Mouse (Mus musculus) midbrain, embryonic 13.5 days (tissue): Measurements from ENCODE around the gene N4bp1. TPM values are rescaled to one million over a fixed set of nuclear protein-coding genes. Genes with fewer than 3 reads are reported as not detected.

Source experiments
- ATAC-seq: fragments of 200-750 bp; cut with Nextera tagmentation; 2 replicates; pipeline ENCODE4 v1.8.0; 2017; ENCODE audit warnings: mild to moderate bottlenecking, moderate TSS enrichment, moderate library complexity
- H3K27ac ChIP-seq: fragments of 300-500 bp; sonication (generic); 2 replicates; pipeline ENCODE4 v1.5.1; 2015; ENCODE audit warnings: inconsistent platforms, mild to moderate bottlenecking, moderate library complexity
- H3K27me3 ChIP-seq: fragments of 300-500 bp; sonication (generic); 2 replicates; pipeline ENCODE4 v1.6.1; 2015; ENCODE audit warnings: mild to moderate bottlenecking, inconsistent platforms
- H3K36me3 ChIP-seq: fragments of 300-500 bp; sonication (generic); 2 replicates; pipeline ENCODE4 v1.6.1; 2015; ENCODE audit warnings: mild to moderate bottlenecking, inconsistent platforms
- H3K4me1 ChIP-seq: fragments of 300-500 bp; sonication (generic); replicated peaks from 2 replicates; pipeline ENCODE4 v1.6.1; 2015; ENCODE audit warnings: inconsistent platforms
- H3K4me2 ChIP-seq: fragments of 300-500 bp; sonication (generic); replicated peaks from 2 replicates; pipeline ENCODE4 v1.6.1; 2015; ENCODE audit warnings: moderate library complexity, mild to moderate bottlenecking, inconsistent platforms
- H3K4me3 ChIP-seq: fragments of 300-500 bp; sonication (generic); replicated peaks from 2 replicates; pipeline ENCODE4 v1.5.1; 2015; ENCODE audit warnings: mild to moderate bottlenecking, inconsistent platforms
- H3K9ac ChIP-seq: fragments of 300-500 bp; sonication (generic); replicated peaks from 2 replicates; pipeline ENCODE4 v1.6.1; 2015; ENCODE audit warnings: mild to moderate bottlenecking, inconsistent platforms
- H3K9me3 ChIP-seq: fragments of 300-500 bp; sonication (generic); 2 replicates; pipeline ENCODE4 v1.6.1; 2016; ENCODE audit warnings: mild to moderate bottlenecking, inconsistent platforms
- WGBS: fragments of 180-500 bp; shearing (Covaris S2); methylation state at CpG from one replicate; pipeline ENCODE4 v1.1.7; 2015; 5-methylcytosine and 5-hydroxymethylcytosine counted together
- polyA plus RNA-seq: library from polyadenylated mRNA; unstranded; fragments of >200 nt; fragmentation: Nextera tagmentation; extraction: Ambion mirVana; gene quantifications from 2 replicates; pipeline ENCODE4 v1.2.1, GENCODE M21; 2015

N4bp1 gene
- polyA plus RNA-seq, 1 experiment from 2014 or later, result 11.4 TPM

DNA sequence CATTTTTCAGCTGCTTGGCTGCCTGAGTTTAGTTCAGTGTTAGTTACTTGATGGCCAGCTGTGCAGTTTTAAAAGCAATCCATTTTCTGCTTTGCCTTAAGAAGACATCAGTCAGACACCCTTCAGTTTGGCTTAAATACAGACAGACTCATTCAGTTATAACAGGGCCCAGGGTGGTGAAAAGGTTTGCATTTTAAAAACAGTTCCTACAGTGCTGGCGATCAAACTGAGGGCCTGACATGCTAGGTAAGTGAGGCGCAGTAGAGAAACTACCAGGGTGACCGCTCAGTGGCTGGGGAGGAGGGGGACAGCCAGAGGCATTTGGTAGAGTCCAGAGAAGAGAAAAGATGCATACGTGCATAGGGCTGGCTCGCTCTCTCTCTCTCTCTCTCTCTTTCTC lies 36.2 kb downstream of the N4bp1 start:
- Histone ChIP-seq H3K36me3 (peaks cover 51% of the 10 kb centered on the region), H3K9ac (no peak overlapping the region), H3K27me3 (no peaks in the 10 kb centered on the region), H3K4me2 (no peak overlapping the region), H3K9me3 (no peaks in the 10 kb centered on the region), H3K4me1 (peaks cover 14% of the 10 kb centered on the region), H3K4me3 (no peak overlapping the region), H3K27ac (no peak overlapping the region)
- no peak for ATAC-seq
- WGBS, result 89% methylated on average over 5 of the region's 5 CpGs

DNA sequence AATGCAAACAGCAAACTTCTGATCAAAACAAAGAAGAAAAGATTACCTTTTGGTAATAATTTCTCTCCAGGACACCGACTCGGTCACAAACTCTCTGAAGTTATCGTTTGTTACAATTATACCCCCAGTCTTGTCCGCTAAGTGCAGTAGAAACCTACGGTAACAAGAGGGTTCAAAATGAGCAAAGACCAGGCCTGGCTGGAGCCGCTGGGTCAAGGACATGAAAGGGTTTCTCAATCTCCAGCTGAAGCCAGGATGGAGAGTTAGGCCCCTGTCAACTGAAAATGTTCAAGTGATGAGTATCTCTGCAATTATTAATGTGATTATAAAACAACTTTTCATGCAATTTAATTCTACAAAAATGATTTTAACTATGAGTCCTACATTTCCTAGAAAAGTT lies 36.7 kb downstream of the N4bp1 start:
- Histone ChIP-seq H3K4me2 (no peak overlapping the region), H3K36me3 (peaks cover 55% of the 10 kb centered on the region), H3K4me1 (peaks cover 14% of the 10 kb centered on the region), H3K27me3 (no peaks in the 10 kb centered on the region), H3K9me3 (no peaks in the 10 kb centered on the region), H3K9ac (no peak overlapping the region), H3K4me3 (no peak overlapping the region), H3K27ac (no peak overlapping the region)
- no peak for ATAC-seq
- 92% methylated on average over 6 of the region's 6 CpGs for WGBS

DNA sequence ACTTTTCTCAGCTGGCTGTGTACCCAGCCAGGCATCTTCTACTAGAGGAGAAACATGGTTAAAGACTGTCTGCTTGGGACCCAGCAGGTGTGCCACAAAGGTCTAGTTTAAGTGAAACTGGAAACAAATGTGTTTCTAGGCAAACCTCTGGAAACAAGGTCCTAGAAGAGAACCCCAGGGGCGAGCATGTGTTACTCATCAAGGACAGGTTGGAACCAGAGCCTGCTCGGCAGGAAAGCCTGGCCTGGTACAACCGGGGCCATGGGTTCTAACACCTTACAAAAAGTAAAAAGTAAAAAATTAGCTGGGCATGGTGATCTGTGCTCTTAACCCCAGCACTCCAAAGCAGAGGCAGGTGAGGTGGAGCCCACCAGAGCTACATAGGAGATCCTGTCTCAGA lies 38.0 kb downstream of the N4bp1 start:
- peaks cover 3% of the 10 kb centered on the region for H3K4me1 ChIP-seq
- no peak overlapping the region for H3K4me2 ChIP-seq
- no peak for ATAC-seq
- H3K9ac ChIP-seq, result no peak overlapping the region
- H3K36me3 ChIP-seq, result peaks cover 69% of the 10 kb centered on the region
- H3K4me3 ChIP-seq, result no peak overlapping the region
- no peaks in the 10 kb centered on the region for H3K27me3 ChIP-seq
- no peaks in the 10 kb centered on the region for H3K9me3 ChIP-seq
- 85% methylated on average over 3 of the region's 3 CpGs for WGBS
- no peak overlapping the region for H3K27ac ChIP-seq

DNA sequence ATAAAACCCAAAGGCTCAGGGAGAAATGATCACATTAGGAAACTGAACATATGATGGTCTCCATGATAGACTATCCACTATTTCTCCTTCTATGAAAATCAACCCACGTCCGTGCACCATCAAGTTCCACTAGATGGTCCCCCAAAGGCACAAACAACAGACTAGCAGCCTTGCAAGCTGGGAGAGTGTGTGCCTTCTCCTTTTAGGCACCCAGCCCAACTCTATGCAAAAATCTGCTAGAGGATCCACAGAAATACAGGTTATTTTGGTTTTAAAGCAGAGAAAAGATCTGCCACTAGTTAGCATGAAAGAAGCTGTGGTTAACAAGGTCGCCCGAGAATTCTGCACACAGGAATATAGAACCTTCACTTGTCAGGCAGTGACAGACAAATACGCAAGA lies 39.2 kb downstream of the N4bp1 start:
- ATAC-seq, result no peak
- H3K4me2 ChIP-seq, result no peak overlapping the region
- peaks cover 78% of the 10 kb centered on the region for H3K36me3 ChIP-seq
- H3K4me1 ChIP-seq, result no peaks in the 10 kb centered on the region
- no peak overlapping the region for H3K27ac ChIP-seq
- no peaks in the 10 kb centered on the region for H3K9me3 ChIP-seq
- 90% methylated on average over 5 of the region's 5 CpGs for WGBS
- no peak overlapping the region for H3K4me3 ChIP-seq
- no peaks in the 10 kb centered on the region for H3K27me3 ChIP-seq
- no peak overlapping the region for H3K9ac ChIP-seq

DNA sequence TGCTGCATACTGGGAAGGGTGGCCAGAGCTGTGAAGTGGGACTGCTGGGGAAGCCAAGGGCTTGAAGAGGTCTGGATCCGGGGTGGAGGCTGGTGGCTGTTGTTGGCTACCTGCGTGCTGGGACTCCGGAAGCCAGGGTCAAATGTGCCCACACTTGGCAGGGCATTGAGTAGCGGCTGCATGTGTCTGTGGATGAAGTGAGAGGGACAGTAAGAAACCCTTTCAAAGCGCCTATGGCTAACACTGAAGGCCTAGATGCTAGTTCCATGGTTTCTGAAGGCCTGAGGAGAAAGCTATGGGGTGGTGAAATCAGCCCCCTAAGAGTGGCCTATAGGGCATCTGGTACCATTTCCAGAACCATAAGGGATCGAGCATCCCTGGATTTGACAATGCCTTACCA lies 40.2 kb downstream of the N4bp1 start:
- Histone ChIP-seq H3K4me2 (no peak overlapping the region), H3K27me3 (no peaks in the 10 kb centered on the region), H3K27ac (0 out of 2 replicates have a peak overlapping the region, but pooled peaks have one; percentile 19), H3K9ac (no peak overlapping the region), H3K9me3 (no peaks in the 10 kb centered on the region), H3K4me1 (no peaks in the 10 kb centered on the region), H3K4me3 (no peak overlapping the region), H3K36me3 (peaks cover 81% of the 10 kb centered on the region)
- 96% methylated on average over 6 of the region's 6 CpGs for WGBS
- no peak for ATAC-seq

DNA sequence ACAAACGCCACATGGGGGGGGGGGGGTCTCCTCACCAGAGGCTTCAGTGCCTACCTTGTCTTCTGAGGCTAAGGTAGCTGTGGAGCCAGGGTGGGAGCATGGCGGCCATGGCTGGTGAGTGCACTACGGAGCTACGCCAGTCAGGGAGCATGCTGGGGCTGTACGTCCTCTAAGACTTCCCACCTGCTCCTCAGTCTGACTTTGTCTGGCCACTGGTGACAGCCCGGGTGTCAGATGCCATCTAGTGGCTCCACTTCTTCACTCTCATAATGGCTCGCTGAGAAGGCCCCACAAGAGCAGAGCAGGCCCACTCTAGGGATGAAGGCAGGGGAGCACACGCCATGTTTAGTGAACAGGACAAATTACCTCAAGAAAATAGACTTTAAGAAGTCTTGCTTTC lies 41.2 kb downstream of the N4bp1 start:
- no peak overlapping the region for H3K4me3 ChIP-seq
- no peaks in the 10 kb centered on the region for H3K4me1 ChIP-seq
- no peak overlapping the region for H3K27ac ChIP-seq
- H3K4me2 ChIP-seq, result no peak overlapping the region
- WGBS, result 58% methylated on average over 8 of the region's 8 CpGs
- H3K36me3 ChIP-seq, result peaks cover 90% of the 10 kb centered on the region
- H3K9me3 ChIP-seq, result no peaks in the 10 kb centered on the region
- ATAC-seq, result peak; percentile 88
- no peaks in the 10 kb centered on the region for H3K27me3 ChIP-seq
- H3K9ac ChIP-seq, result no peak overlapping the region

DNA sequence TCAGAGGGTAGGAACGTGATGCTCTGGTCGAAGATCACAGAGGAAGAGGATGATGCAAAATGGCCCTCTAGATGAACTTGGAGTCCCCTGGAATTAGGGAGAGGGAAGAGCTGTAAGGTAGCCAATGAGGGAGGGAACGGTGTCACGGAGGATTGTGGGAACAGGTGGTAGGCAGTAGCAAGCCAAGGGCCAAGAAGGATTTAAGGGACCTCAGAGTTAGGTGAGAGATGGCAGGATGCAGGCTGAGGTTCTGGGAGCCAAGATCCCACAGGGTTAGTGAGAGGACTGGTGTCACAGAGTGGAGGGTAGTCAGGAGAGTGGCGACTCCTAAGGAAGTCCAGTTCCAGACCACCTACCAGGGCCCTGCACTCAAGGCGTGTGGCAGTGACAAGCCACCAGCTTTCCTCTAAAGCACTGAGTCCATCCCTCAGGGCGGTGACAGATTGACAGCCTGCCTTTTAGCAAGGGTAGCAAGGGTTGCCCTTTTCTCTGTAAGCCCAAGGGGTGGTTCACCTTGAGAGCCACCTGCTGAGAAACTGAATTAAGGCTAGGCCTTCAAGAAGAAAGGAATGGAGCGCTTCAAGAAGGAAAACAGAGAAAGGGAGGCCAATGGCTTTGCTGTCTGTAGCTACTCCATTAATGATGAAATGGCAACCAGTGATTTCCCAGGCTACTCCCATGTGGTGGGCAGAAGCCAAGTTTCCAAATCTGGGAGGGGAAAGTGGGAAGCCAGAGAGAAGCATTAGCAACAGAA lies 43.3 kb downstream of the N4bp1 start:
- Histone ChIP-seq H3K4me2 (no peak overlapping the region), H3K27me3 (no peaks in the 10 kb centered on the region), H3K27ac (no peak overlapping the region), H3K9ac (no peak overlapping the region), H3K4me1 (no peaks in the 10 kb centered on the region), H3K4me3 (no peak overlapping the region), H3K9me3 (no peaks in the 10 kb centered on the region), H3K36me3 (peaks cover 79% of the 10 kb centered on the region)
- WGBS, result 86% methylated on average over 8 of the region's 8 CpGs
- no peak for ATAC-seq

DNA sequence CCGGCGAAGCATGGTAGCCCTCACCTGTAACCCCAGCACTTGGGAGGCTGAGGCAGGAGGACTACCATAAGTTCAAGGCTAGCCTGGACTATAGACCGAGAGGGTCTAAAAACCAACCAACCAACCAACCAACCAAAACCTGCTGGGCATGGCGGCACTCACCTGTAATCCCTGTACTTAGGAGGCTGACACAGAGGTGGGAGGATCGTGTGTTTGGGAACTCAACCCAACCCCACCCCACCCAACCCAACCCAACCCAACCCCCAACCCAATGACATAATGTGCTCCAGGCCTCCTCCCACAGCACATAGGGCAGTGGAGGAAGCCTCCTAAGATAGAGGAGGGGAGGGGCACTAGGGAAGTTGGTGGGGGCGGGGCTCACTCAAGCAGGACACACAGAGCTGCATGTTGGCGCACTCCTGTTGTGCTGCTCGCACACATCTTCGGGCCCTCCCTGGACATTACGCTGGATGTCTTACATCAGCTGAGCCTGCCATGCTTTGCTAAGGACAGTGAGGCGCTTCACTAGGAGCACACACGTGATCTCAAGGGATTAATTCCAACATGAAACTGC lies 44.9 kb downstream of the N4bp1 start:
- Histone ChIP-seq H3K4me1 (no peaks in the 10 kb centered on the region), H3K27me3 (no peaks in the 10 kb centered on the region), H3K4me2 (no peak overlapping the region), H3K9me3 (no peaks in the 10 kb centered on the region), H3K36me3 (peaks cover 65% of the 10 kb centered on the region), H3K9ac (no peak overlapping the region), H3K4me3 (no peak overlapping the region), H3K27ac (no peak overlapping the region)
- WGBS, result 97% methylated on average over 12 of the region's 12 CpGs
- ATAC-seq, result no peak

DNA sequence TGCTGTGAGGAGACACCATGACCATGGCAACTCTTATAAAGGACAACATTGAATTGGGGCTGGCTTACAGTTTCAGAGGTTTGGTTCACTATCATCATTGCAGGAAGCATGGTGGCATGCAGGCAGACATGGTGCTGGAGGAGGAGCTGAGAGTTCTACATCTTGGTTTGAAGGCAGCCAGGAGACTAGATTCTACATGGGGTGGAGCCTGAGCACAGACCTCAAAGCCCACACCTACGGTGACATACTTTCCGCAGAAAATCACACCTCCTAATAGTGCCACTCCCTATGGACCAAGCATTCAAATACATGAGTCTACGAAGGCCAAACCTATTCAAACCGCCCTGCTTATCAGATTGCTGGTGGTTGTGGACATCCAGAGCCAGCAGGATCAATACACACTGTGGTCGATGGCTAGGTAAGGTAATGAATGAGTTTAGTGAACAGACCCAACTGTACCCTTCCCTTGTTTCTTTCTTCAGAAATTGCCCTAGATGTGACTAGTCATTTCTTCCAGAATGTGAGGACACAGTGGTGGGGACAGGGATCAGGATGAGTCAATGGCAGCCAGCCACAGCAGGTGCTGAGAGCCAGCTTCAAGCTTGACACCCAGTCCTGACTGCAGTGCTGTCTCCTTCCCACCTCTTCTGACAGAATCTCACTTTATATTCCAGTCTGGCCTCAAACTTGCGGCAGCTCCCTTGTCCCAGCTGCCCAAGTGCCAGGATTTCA lies 46.2 kb downstream of the N4bp1 start:
- ATAC-seq, result no peak
- no peak overlapping the region for H3K4me2 ChIP-seq
- H3K9ac ChIP-seq, result no peak overlapping the region
- WGBS, result 98% methylated on average over 6 of the region's 6 CpGs
- H3K4me3 ChIP-seq, result no peak overlapping the region
- H3K4me1 ChIP-seq, result no peaks in the 10 kb centered on the region
- no peak overlapping the region for H3K27ac ChIP-seq
- H3K36me3 ChIP-seq, result peaks cover 54% of the 10 kb centered on the region
- no peaks in the 10 kb centered on the region for H3K9me3 ChIP-seq
- no peaks in the 10 kb centered on the region for H3K27me3 ChIP-seq

DNA sequence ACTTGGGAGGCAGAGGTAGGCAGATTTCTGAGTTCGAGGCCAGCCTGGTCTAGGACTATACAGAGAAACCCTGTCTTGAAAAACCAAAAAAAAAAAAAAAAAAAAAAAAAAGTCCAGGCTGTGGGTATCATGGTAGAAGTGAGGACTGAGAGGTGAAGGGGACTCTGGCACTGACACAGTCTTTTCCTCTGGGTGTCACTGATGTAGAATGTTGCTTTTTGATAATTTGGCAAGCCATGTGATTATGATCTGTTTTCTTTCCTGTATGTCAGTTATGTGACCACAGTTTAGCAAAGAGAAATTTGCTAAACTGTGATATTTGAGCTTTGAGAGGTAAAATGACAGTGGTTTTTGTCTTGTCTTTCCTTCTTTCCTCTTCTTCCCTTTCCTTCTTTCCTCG lies 47.8 kb downstream of the N4bp1 start:
- Histone ChIP-seq H3K36me3 (peaks cover 37% of the 10 kb centered on the region), H3K27me3 (no peaks in the 10 kb centered on the region), H3K4me2 (no peak overlapping the region), H3K9me3 (no peaks in the 10 kb centered on the region), H3K27ac (no peak overlapping the region), H3K4me1 (no peaks in the 10 kb centered on the region), H3K4me3 (no peak overlapping the region), H3K9ac (no peak overlapping the region)
- ATAC-seq, result no peak
- 84% methylated on average over 2 of the region's 2 CpGs for WGBS

DNA sequence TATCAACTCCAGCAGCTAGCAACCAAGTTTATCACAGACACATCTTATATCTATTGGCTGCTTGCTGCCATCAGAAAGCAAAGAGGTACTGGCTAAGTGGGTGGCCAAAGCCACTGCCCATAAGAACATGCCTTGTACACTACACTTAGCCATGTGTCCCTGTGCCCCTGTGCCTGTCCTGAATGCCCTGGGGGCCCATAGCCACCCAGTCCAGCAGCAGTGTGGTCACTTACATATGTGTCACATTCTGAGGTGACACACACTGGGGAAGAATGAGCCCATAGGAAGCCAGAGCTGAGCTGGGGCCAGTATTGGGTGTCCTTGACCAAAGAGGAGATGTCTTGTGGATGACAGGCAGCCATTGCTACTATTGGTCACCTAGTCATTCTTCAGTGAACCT lies 49.2 kb downstream of the N4bp1 start:
- Histone ChIP-seq H3K27ac (no peak overlapping the region), H3K9me3 (no peaks in the 10 kb centered on the region), H3K4me2 (no peak overlapping the region), H3K9ac (no peak overlapping the region), H3K27me3 (no peaks in the 10 kb centered on the region), H3K4me1 (no peaks in the 10 kb centered on the region), H3K36me3 (peaks cover 24% of the 10 kb centered on the region), H3K4me3 (no peak overlapping the region)
- no peak for ATAC-seq

DNA sequence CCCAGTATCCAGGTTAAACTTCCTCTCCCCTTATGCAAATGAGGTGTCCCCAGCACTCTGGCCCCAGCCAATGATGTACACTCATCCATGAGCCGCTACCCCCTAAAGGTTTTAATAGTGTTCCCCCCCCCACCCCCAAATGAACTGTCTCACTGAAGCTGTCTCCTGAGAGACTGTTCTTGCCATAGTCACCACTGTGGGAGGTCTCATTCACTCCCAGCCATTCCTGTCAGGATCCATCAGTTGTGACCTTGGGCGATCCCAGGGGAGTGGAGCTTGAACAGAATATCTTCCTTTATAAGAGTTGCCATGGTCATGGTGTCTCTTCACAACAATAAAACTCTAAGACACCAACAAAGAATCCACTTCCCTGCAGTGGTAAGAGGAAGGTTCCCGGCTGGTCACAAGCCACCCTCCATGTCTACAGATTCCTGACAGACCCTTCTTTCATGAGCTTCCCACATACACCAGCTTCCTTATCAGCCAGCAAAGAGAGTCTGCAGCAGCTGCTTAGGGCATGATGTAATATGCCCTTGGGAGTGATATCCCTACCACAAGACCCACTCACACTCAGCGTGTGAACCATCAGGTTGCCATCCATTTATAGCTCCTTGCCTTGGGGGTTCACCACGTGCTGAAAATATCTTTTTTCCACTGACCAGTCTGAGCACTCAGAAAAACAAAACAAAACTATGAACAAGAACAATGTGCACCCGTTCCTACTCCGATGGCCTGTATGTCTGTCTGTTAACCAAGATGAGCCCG lies 50.4 kb downstream of the N4bp1 start:
- no peak overlapping the region for H3K9ac ChIP-seq
- WGBS, result 87% methylated on average over 8 of the region's 8 CpGs
- no peak overlapping the region for H3K4me2 ChIP-seq
- no peaks in the 10 kb centered on the region for H3K4me1 ChIP-seq
- no peak overlapping the region for H3K27ac ChIP-seq
- no peak for ATAC-seq
- no peaks in the 10 kb centered on the region for H3K27me3 ChIP-seq
- H3K9me3 ChIP-seq, result no peaks in the 10 kb centered on the region
- no peak overlapping the region for H3K4me3 ChIP-seq
- H3K36me3 ChIP-seq, result peaks cover 12% of the 10 kb centered on the region; the same call in 1 of the 2 replicates
